Mouse (Mus musculus) brown adipose tissue, adult 24 weeks (tissue): ENCODE results near the gene Zfp13. TPM values are rescaled to one million over a fixed set of nuclear protein-coding genes. Genes with fewer than 3 reads are reported as not detected.

ENCODE experiments used
- H3K27ac ChIP-seq: fragments of 200-500 bp; replicated peaks from 2 replicates; pipeline ENCODE4 v1.5.1; 2012; ENCODE audit warnings: low read depth, mild to moderate bottlenecking, low read length
- H3K4me1 ChIP-seq: fragments of 200-500 bp; 2 replicates; pipeline ENCODE4 v1.6.1; 2012; ENCODE audit warnings: low read length, mixed read lengths; ENCODE audit not compliant: control insufficient read depth, insufficient read depth, insufficient read length
- H3K4me3 ChIP-seq: fragments of 200-500 bp; 2 replicates; pipeline ENCODE4 v1.5.1; 2012; ENCODE audit warnings: low read depth, mild to moderate bottlenecking, low read length, moderate library complexity; ENCODE audit not compliant: insufficient read depth
- polyA plus RNA-seq: library from polyadenylated mRNA; stranded (reverse); fragments of >200 nt; gene quantifications from 2 replicates; pipeline ENCODE4 v1.2.4, GENCODE M21; 2012; ENCODE audit not compliant: missing spikeins, insufficient read depth, insufficient read length

Gene Zfp13
- polyA plus RNA-seq, 1 experiment: 3.7 TPM

DNA sequence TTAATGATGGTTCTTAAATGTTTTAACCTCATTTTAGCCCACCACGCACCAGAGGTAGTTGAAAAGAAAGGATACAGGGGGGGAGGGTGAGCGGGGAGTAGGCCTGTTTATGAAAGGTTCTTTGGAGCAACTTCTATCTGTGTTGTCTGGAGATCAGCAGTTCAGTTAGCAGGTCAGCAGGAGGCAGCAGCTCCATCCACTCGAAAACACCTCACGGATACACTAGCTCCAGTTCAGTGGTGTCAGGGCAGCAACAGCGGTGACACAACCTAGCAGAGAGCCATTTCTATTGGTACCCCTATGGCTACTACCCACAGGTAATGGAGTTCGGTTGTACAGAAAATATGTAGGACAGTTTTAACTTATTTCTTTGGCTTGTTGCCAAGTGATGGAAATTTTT is 29.3 kb downstream of the Zfp13 start:
- Histone ChIP-seq H3K27ac (no peak overlapping the region), H3K4me3 (no peak overlapping the region), H3K4me1 (no peaks in the 10 kb centered on the region)

DNA sequence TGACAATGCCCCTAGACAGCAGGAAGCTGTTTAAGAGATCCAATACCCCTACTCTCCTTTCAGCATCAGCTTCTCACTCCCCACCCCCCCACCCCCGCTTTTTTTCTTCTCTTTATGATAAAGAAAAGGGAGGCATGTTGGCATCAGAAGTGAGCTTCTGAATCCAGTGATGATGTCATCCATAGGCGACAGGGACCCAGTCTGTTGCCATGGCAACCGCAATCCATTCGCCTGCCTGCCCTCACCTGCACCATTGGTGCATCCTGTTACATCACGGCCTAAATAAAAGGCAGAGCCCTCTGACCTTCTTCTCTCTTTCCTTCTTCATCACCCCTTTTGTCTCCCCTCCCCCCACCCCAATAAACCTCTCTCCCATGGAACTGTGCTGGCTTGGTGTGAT is 30.9 kb downstream of the Zfp13 start:
- no peak overlapping the region for H3K4me3 ChIP-seq
- no peak overlapping the region for H3K27ac ChIP-seq
- H3K4me1 ChIP-seq: no peaks in the 10 kb centered on the region

DNA sequence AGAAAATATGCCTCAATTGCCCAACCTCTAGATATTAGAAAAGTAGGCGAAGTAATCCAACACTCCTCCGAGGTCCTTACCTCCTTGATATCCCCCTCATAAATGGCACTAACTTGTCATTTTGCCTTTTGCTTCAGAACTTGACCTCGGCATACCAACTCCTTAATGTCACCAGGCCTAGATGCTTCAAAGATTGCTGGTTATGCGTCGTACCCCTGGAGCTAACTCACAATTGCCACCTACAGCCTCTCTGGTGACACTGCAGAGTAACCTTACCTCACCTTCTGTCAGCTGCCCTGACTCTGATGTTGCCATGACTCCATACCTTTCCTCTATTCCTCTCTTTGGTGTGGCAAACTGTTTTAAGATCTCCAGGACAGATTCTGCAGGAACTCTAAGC is 32.5 kb downstream of the Zfp13 start:
- no peak overlapping the region for H3K27ac ChIP-seq
- H3K4me1 ChIP-seq: no peaks in the 10 kb centered on the region
- no peak overlapping the region for H3K4me3 ChIP-seq

DNA sequence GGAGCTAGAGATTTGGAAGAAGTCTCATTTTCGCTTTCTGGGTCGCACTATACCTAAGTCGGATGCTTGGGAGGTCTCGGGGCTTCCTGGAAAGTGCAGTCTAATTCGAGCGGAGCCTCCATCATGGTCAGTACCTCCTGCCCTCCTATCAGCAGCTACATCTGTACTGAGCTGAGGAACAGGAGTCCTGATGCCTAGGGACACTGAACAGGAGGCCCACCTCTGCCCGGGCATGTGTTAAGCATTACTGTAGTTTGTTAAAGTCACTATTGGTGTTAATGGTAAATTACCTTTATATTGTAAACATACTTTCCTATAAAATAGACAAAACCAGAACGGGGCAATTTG is 34.9 kb downstream of the Zfp13 start:
- peak overlapping the region; percentile 94 for H3K4me3 ChIP-seq
- H3K4me1 ChIP-seq: no peaks in the 10 kb centered on the region
- H3K27ac ChIP-seq: peak overlapping the region; percentile 69

DNA sequence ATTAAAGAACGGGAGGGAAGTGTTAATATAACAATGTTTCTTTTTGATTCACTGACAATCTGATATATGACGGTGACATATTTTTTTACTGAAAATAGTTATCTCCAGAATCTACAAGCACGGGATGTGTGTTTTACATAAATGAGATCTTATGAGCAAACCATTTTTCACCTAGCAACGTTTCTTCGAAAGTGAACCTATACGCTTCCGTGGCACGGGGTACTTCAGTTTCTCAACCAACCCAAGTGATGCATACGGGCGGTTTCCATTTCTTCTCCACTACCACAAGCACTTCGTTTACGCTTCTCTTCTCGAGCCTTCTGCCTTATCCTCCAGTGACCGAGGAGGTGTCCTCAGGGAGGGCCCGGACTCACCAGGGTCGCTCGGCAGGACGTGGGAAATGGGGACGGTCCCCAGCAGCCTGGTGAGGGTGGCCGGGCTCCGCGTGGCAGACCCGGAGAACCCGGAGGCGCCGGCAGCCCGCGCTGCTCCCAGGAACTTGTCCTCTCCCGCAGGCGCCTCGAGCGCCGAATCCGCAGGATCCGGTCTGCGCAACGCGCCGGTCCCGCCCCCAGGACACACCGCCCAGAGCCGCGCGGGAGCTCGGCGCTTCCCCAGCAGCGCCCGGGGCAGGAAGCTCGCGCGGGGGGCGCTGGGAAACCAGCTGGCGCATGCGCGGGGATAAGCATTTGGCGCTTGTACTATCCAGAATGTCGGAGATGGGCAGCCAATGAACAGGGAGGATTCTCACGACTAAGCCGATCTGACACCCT is 35.5 kb downstream of the Zfp13 start, which contains the start of gene Zfp213:
Gene Zfp213 (minus strand): TSS at position 644 of the 773 bp plus-strand sequence.
- Histone ChIP-seq H3K27ac (peak within 1 kb of the TSS; percentile 85), H3K4me1 (no peaks in the 10 kb centered on the region), H3K4me3 (peak within 1 kb of the TSS; percentile 94)

DNA sequence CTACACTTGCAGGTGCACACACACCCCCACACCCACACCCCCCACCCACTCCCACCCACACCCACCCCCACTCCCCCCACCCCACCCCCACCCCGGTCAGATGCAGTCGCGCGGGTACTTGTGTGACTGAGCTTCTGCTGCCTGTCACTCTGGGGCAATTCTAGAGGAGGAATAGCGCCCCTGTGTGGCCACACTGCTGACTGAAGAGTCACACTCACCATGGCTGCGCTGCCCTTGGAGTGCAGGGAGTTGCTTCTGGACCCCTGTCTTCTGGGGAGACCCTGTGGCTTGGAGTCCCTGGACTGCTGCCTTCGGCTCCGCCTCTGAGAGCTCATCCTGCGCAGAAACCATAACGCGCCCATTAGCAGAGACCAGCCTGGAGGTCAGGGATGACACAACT is 39.5 kb downstream of the Zfp13 start:
- Histone ChIP-seq H3K4me1 (no peaks in the 10 kb centered on the region), H3K4me3 (no peak overlapping the region), H3K27ac (no peak overlapping the region)

DNA sequence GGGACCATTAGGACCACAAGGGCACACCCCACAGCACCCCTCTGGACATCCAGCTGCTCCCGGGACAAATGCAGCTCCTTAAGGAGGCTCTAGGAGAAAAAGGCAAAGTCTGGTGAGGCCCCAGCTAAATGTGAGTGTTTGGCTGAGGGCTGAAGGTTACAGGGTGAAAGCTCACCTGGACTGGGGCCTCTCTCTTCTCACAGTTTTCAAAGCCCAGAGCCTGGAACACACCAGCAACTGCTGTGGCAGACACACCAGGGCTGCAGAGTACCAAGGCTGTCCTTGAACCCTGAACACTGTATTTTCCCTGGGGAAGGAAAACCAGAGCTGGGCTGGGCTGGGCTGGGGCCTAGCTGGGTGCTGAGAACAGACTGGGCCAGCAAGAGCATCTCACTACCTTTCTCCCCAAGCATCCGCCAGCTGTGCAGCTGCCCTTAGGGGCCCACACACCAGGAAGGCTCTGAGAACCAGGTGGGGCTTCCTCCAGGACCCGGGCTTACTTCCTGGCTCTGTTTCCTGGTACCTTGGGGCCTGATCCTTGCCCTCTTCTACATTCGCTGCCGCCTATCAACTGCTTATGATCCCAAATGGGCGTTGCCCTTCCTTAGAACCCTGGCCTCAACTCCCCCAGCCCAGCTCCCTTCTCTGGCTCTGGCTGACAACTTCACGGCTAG is 43.9 kb downstream of the Zfp13 start:
- Histone ChIP-seq H3K4me3 (no peak overlapping the region), H3K4me1 (no peaks in the 10 kb centered on the region; the same call in 1 of the 2 replicates), H3K27ac (no peak overlapping the region)

DNA sequence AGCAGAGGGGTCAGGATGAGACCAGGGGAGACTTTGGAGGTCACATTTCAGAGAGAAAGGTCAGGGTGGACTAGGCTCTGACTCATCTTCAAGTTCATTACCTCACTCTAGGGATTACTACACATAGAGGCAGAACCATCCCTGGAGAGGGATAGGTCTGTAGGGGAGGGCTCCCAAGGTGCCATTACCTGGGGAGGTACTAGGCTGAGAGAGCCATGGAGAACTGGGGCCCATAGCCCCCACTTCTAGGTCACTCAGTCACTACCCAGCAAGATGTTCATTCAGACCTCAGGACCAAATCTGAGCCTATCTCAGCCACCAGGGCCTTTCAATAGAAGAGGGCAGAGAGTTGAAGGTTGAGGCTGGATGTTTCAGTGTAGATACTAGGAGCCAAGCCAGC is 45.0 kb downstream of the Zfp13 start:
- H3K27ac ChIP-seq: no peak overlapping the region
- H3K4me1 ChIP-seq: no peaks in the 10 kb centered on the region; the same call in 1 of the 2 replicates
- H3K4me3 ChIP-seq: no peak overlapping the region

DNA sequence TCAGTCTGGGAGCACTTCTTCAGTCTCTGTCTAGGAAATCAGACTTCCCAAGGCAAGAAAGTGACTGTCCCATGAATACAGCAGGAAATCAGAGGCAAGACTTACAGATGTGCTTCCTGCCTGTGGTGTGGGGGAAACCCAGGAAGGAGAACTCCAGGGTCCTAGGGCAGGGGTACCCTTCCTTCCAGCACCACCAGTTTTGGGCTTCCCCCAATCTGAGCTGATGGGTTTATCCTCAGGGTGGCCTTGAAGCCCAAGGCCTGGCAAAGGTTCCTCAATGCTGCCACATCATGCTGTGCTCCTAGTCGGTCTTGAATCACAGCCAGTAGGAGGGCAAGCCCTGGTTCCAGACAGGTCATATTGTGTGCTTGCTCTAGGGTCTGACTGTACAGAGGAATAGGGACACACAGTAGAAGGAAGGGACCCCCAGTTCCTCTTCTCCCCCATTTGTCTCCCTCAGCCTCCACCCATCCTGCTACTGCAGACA is 45.6 kb downstream of the Zfp13 start:
- Histone ChIP-seq H3K27ac (no peak overlapping the region), H3K4me3 (no peak overlapping the region)

DNA sequence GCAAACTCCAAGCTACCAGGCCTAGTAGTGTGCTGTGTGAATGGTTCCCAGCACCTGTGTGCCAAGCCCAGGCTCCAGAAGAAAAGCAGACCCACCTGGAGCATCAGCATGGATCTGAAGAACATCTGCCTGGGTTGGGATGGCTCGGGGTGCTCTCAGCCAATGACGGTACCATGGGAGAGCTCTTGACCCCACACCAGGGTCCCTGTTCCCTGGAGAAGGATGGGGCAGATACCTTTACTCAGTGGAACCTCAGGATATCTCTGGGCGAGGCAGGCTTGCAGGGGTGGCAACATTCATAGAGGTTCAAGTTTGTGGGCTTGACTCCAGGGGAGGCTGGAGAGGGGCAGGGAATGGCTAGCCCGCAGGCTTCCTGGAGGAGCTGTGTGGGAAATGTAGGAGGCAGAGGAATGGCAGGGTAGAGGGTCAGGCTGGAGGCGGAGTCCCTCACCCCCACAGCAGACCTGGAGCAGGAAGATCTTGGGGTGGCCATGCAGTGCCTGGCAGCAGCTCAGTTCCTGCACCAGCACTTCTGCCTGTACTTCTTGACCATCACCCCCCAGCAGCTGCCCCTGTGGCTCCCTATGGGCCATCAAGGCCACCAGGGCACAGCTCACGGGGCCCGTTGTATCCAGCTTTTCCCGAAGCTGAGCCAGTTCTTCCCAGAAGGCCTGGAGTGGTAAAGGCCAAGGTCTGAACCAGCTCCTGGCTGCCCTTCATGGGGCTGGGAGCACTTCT is 46.2 kb downstream of the Zfp13 start:
- Histone ChIP-seq H3K27ac (no peak overlapping the region), H3K4me3 (no peak overlapping the region), H3K4me1 (peaks cover 3% of the 10 kb centered on the region)

More for the DNA sequence above, 45.6 kb downstream of the Zfp13 start:
- peaks cover 3% of the 10 kb centered on the region for H3K4me1 ChIP-seq

DNA sequence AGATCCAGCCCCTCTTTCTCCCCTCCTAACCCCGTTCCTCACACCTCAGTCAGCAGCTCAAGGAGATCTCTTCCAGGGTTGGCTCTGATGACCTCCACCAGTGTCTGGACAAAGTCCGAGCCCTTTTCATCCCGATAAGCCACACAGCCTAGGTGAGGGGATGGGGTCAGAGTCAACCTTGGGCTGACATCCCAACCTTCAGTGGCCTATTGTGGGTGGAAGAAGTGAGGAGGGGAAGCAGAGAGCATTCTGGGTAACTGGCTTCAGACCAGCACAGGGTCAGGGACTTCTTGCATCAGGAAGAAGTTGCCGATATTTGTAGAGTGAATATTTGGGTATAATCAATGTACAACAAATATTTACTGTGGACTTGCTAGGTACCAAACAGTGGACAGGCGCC is 47.3 kb downstream of the Zfp13 start:
- peaks cover 3% of the 10 kb centered on the region for H3K4me1 ChIP-seq
- no peak overlapping the region for H3K4me3 ChIP-seq
- H3K27ac ChIP-seq: no peak overlapping the region

DNA sequence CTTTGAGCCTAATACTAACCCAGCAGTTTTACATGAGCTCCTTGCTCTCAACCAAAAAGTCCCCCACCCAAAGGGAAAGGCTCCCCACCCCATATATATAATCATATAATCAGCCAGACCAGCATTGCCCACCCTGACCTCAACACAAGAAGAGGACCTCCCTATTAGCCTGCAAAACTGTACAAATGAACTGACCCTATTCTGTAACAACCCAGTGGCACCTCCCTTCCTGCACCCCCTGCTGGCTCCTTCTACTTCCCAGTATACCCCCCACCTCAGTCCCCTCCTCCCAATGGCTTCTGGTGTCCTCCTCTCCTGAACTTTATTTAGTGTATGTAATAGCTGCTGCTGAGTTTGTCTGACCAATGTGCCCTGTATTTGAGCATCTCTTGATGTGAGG is 47.9 kb downstream of the Zfp13 start:
- Histone ChIP-seq H3K4me1 (peaks cover 3% of the 10 kb centered on the region), H3K4me3 (no peak overlapping the region), H3K27ac (no peak overlapping the region)

DNA sequence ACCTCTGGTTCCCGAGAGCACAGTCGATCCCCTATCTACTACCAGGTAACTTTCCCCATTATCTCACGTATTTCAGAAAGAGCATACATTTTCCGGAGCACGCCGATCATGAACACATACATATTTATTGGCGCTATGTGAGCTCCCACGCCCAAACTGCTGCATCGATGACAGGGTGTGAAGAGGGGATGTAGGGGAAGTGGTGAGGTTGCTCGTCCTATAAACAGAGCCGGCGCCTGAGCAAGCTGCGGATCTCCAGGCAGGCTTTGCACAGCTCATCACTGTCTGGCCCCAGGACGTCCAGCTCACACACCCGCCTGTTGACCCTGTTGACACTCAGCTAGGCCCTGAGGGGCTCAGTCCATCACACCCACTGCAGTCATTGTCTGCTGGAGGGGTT is 48.4 kb downstream of the Zfp13 start:
- H3K4me1 ChIP-seq: peaks cover 3% of the 10 kb centered on the region
- peak overlapping the region; percentile 60 for H3K27ac ChIP-seq
- peak overlapping the region; percentile 68 for H3K4me3 ChIP-seq

DNA sequence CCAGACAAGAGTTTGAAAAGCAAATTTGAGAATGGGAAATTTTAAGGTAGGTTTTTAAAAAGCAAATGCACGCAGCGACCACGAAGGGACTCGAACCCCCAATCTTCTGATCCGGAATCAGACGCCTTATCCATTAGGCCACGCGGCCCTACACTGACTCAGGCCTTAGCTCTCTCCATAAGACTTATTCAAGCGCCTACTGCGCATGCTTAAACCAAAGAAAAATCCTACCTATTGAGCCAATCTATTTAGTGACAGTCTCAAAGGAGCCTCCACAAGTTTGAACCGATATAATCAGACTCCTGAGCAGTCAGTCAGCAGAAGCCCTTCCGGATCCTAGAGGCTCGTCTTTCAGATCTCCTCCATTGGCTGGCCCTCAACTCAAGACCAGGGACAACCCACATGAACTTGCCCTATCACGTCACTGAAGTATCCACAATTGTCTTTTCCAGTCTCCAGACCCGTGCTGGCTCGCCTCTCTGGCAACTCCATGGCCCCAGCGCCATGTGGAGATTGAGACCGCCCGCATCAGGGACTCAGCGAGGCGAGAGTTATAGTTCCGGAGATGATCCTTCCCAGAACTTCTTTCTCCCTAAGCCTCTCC is 49.0 kb downstream of the Zfp13 start:
- peak overlapping the region; percentile 68 for H3K4me3 ChIP-seq

DNA sequence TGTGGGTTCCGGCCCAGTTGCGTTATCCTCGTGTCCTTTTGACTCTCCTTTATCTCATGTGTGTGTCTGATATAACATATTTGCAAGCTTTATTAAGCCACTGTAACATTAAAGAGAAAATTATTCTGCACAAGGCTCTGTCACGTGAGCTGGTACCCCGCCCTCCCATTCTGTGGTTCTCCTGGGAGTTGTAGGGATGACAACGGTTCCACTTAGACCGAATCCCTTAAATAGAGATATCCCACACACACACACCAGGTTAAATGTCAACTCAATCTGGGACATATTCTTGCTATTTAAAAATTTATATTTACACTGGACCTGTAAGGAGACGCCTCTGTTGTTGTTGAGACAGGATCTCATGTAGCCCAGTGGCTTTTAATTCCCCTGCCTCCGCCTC is 49.8 kb downstream of the Zfp13 start:
- peaks cover 3% of the 10 kb centered on the region for H3K4me1 ChIP-seq

More for the DNA sequence above, 49.0 kb downstream of the Zfp13 start:
- Histone ChIP-seq H3K4me1 (peaks cover 3% of the 10 kb centered on the region), H3K27ac (peak overlapping the region; percentile 60)

More for the DNA sequence above, 49.8 kb downstream of the Zfp13 start:
- H3K4me3 ChIP-seq: peak overlapping the region; percentile 68
- no peak overlapping the region for H3K27ac ChIP-seq
